Mouse (Mus musculus): ENCODE results near the gene Ube2e2. TPM values are rescaled to one million over a fixed set of nuclear protein-coding genes. Genes with fewer than 3 reads are reported as not detected.
"Not testable (repeated sequence)": the region's sequence is repeated elsewhere in the genome, so short reads cannot be mapped to it uniquely, and the experiment has no call there.

Gene Ube2e2
- polyA plus RNA-seq, 1 experiment: 3.4 TPM

- Histone ChIP-seq H3K27ac (ENCODE audit: control insufficient read depth, insufficient read depth, low read depth, low read length, poor library complexity) (no peak overlapping the region), H3K4me3 (replicated peaks; ENCODE audit: control insufficient read depth, low read depth, low read length) (no peak overlapping the region), H3K4me1 (ENCODE audit: control insufficient read depth, insufficient read depth, low read length) (no peaks in the 10 kb centered on the region)
- 82% methylated on average over 10 of the region's 10 CpGs for WGBS
- TF ChIP-seq CTCF (IDR thresholded peaks at IDR 0.05; ENCODE audit: control insufficient read depth, insufficient read depth, low read length) (no peak), POLR2A (IDR thresholded peaks at IDR 0.05; ENCODE audit: borderline replicate concordance, control insufficient read depth, low read depth, low read length) (no peak)
Observed at GRCm38 (mm10) chr14:18574130-18574721, 319.8 kb downstream of the Ube2e2 start.

DNA sequence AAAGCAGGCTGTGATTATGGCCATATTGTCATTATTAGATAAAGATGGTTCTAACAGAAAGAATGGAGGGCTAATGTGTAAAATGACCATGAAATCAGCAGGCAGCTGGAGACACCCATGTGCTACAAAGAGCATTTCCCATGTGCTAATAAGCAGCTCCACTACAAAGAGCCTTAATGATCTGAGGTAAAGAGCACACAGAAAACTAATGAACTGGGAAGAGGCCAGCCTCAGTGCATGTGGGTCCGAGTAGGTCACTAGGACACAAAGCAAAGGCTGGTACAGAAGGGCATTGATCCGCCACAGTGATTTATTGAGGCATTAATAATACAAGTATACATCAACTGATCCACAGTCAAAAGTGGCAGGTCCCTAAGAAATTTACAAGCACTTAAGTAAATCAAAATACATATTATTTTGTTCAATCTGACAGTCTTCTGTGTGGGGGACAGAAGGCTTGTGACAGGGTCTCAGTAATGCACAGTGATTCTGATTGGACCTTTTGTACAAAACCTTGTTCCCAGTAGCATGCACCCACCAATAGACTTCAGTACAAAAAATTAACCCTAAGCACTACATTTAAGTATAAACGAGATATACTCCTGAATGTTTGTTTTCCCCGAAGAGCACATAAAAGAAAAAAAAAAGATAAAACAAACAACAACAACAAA lies 320.6 kb downstream of the Ube2e2 start:
- WGBS: 73% methylated on average over 4 of the region's 4 CpGs
- no peaks in the 10 kb centered on the region for H3K4me1 ChIP-seq (ENCODE audit: control insufficient read depth, insufficient read depth, low read length)
- H3K4me3 ChIP-seq (replicated peaks; ENCODE audit: control insufficient read depth, low read depth, low read length): no peak overlapping the region
- H3K27ac ChIP-seq (ENCODE audit: control insufficient read depth, insufficient read depth, low read depth, low read length, poor library complexity): no peak overlapping the region
- TF ChIP-seq CTCF (IDR thresholded peaks at IDR 0.05; ENCODE audit: control insufficient read depth, insufficient read depth, low read length): no peak
- no peak for TF ChIP-seq POLR2A (IDR thresholded peaks at IDR 0.05; ENCODE audit: borderline replicate concordance, control insufficient read depth, low read depth, low read length)

GRCm38 (mm10) chr14:18572852-18573251 lies 321.2 kb downstream of the Ube2e2 start:
- TF ChIP-seq CTCF (IDR thresholded peaks at IDR 0.05; ENCODE audit: control insufficient read depth, insufficient read depth, low read length) (no peak), POLR2A (IDR thresholded peaks at IDR 0.05; ENCODE audit: borderline replicate concordance, control insufficient read depth, low read depth, low read length) (no peak)
- 75% methylated on average over 4 of the region's 4 CpGs for WGBS
- Histone ChIP-seq H3K27ac (ENCODE audit: control insufficient read depth, insufficient read depth, low read depth, low read length, poor library complexity) (no peak overlapping the region), H3K4me1 (ENCODE audit: control insufficient read depth, insufficient read depth, low read length) (no peaks in the 10 kb centered on the region), H3K4me3 (replicated peaks; ENCODE audit: control insufficient read depth, low read depth, low read length) (no peak overlapping the region)

DNA sequence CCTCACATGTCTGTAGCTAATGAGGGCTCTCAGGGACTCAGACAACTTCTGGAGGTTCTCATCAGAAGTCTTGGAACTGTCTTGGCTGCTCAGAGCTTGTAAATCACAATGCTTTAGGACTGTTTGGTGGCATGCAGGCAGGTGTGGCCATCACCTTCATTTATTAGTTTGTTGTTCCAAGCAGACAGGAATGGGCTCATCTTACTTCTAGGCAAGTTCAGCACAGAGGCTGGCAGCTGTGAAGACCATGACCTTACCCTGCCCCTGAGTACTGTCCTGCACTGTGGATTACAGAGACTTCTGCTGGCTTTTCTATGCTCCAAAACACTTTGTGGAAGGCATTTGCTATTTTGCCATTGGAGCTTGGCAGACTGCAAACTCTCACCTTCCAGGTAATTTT lies 324.5 kb downstream of the Ube2e2 start:
- Histone ChIP-seq H3K4me1 (ENCODE audit: control insufficient read depth, insufficient read depth, low read length) (no peaks in the 10 kb centered on the region), H3K4me3 (replicated peaks; ENCODE audit: control insufficient read depth, low read depth, low read length) (no peak overlapping the region), H3K27ac (ENCODE audit: control insufficient read depth, insufficient read depth, low read depth, low read length, poor library complexity) (no peak overlapping the region)
- no peak for TF ChIP-seq POLR2A (IDR thresholded peaks at IDR 0.05; ENCODE audit: borderline replicate concordance, control insufficient read depth, low read depth, low read length)
- TF ChIP-seq CTCF (IDR thresholded peaks at IDR 0.05; ENCODE audit: control insufficient read depth, insufficient read depth, low read length): no peak

GRCm38 (mm10) chr14:18564999-18565398 lies 329.1 kb downstream of the Ube2e2 start:
- H3K4me1 ChIP-seq (ENCODE audit: control insufficient read depth, insufficient read depth, low read length); H3K27ac ChIP-seq (ENCODE audit: control insufficient read depth, insufficient read depth, low read depth, low read length, poor library complexity); H3K4me3 ChIP-seq (replicated peaks; ENCODE audit: control insufficient read depth, low read depth, low read length): not testable (repeated sequence)
- 77% methylated on average over 8 of the region's 8 CpGs for WGBS

DNA sequence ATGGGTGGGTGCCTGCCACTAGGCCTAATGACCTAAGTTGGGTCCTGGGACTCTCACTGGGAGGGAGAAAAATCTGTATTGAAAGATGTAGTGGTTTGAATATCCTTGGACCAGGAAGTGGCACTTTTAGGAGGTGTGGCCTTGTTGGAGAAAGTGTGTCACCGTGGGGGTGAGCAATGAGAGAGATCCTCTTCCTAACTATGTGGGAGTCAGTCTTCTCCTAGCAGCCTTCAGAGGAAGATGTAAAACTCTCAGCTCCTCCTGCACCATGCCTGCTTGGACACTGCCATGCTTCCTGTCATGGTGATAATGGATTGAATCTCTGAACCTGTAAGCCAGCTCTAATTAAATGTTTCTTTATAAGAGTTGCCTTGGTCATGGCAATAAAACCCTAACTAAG lies 338.8 kb downstream of the Ube2e2 start:
- Histone ChIP-seq H3K27ac (ENCODE audit: control insufficient read depth, insufficient read depth, low read depth, low read length, poor library complexity) (no peak overlapping the region), H3K4me1 (ENCODE audit: control insufficient read depth, insufficient read depth, low read length) (no peaks in the 10 kb centered on the region), H3K4me3 (replicated peaks; ENCODE audit: control insufficient read depth, low read depth, low read length) (no peak overlapping the region)
- WGBS: 49% methylated on average over 1 of the region's 1 CpGs
- TF ChIP-seq CTCF (IDR thresholded peaks at IDR 0.05; ENCODE audit: control insufficient read depth, insufficient read depth, low read length) (no peak), POLR2A (IDR thresholded peaks at IDR 0.05; ENCODE audit: borderline replicate concordance, control insufficient read depth, low read depth, low read length) (no peak)

DNA sequence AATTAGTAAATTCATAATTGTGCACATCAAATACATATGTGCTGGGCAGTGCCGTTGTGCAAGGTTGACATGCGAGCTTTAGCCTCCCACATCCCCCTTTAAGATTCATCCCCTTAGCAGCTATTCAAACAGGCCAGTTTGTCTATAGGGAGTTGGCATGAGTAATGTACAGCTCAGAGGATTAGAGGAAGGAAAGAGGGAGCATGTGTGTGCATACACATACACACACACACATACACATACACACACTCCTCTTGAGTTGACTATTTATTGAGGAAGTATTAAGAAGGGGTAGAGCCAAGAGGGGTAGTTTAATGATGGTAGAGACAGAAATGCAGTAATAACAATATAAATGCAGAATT lies 339.5 kb downstream of the Ube2e2 start:
- WGBS: 81% methylated on average over 2 of the region's 2 CpGs
- TF ChIP-seq CTCF (IDR thresholded peaks at IDR 0.05; ENCODE audit: control insufficient read depth, insufficient read depth, low read length): no peak
- TF ChIP-seq POLR2A (IDR thresholded peaks at IDR 0.05; ENCODE audit: borderline replicate concordance, control insufficient read depth, low read depth, low read length): no peak
- Histone ChIP-seq H3K4me3 (replicated peaks; ENCODE audit: control insufficient read depth, low read depth, low read length) (no peak overlapping the region), H3K27ac (ENCODE audit: control insufficient read depth, insufficient read depth, low read depth, low read length, poor library complexity) (no peak overlapping the region), H3K4me1 (ENCODE audit: control insufficient read depth, insufficient read depth, low read length) (no peaks in the 10 kb centered on the region)

DNA sequence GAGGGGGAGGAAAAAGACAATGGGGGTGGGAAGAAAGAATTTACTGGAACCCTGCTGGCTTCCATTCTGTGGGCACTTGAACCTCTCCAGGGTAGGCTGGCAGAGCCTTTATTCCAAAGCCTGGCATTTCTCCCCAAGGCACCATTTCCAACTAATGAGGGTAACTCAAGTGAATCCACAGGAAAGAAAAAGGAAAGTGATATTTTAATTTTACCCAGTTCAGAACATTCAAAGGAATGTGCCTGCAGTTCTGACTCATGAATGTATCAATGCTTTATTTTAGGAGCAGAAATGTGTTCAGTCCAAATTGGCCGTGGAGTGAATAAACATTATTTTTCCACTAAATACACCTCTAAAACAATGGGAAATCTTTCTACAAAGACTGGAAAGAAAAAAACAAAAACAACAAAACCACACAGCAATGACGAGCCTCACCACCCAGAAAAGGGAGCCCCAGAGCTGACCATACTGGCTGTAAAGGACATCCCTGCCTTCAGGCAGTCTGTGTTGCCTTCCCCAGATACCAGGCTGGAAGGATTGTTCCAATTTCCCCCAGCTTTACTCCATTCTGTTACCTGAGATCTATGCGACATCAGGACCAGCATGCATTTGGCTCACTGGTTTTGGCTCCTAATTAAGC lies 340.0 kb downstream of the Ube2e2 start:
- WGBS: 74% methylated on average over 3 of the region's 3 CpGs
- TF ChIP-seq POLR2A (IDR thresholded peaks at IDR 0.05; ENCODE audit: borderline replicate concordance, control insufficient read depth, low read depth, low read length) (no peak), CTCF (IDR thresholded peaks at IDR 0.05; ENCODE audit: control insufficient read depth, insufficient read depth, low read length) (no peak)
- Histone ChIP-seq H3K27ac (ENCODE audit: control insufficient read depth, insufficient read depth, low read depth, low read length, poor library complexity) (no peak overlapping the region), H3K4me3 (replicated peaks; ENCODE audit: control insufficient read depth, low read depth, low read length) (no peak overlapping the region), H3K4me1 (ENCODE audit: control insufficient read depth, insufficient read depth, low read length) (no peaks in the 10 kb centered on the region)

All from bone marrow, adult 2 months (tissue).